Mouse (Mus musculus) CD4-positive helper T cell, adult 2 months (primary cell): ENCODE measurements around the gene Fndc4.

Experiments
- DNase-seq: peaks from one replicate; pipeline ENCODE4 v3.0.0-alpha.2; 2012; ENCODE audit warnings: low read depth, missing footprints, low spot score

Fndc4 gene

GRCm38 (mm10) chr5:31257616-31258015 is 38.3 kb downstream of the Fndc4 start:
- no peak for DNase-seq

GRCm38 (mm10) chr5:31255971-31256370 is 39.9 kb downstream of the Fndc4 start:
- no peak for DNase-seq

- DNase-seq = no peak
Measured at GRCm38 (mm10) chr5:31255381-31255780, 40.5 kb downstream of the Fndc4 start.

GRCm38 (mm10) chr5:31254901-31255300 is 41.0 kb downstream of the Fndc4 start:
- DNase-seq = no peak

GRCm38 (mm10) chr5:31254452-31254851 is 41.4 kb downstream of the Fndc4 start:
- DNase-seq = no peak

GRCm38 (mm10) chr5:31253806-31254205 is 42.1 kb downstream of the Fndc4 start:
- no peak for DNase-seq

- no peak for DNase-seq
Measured at GRCm38 (mm10) chr5:31252795-31253545, 42.9 kb downstream of the Fndc4 start.

- DNase-seq = no peak
Measured at GRCm38 (mm10) chr5:31252151-31252550, 43.7 kb downstream of the Fndc4 start.

- peak; percentile 71 for DNase-seq
Measured at GRCm38 (mm10) chr5:31251541-31252101, 44.3 kb downstream of the Fndc4 start, which contains the start of gene Krtcap3. TSS of gene Krtcap3 (plus strand) at chr5:31251691.

- DNase-seq = no peak
Measured at GRCm38 (mm10) chr5:31250716-31251115, 45.2 kb downstream of the Fndc4 start.
